Mouse (Mus musculus) MEL (cell line): ENCODE data around the gene Tbc1d14. TPM values are rescaled to one million over a fixed set of nuclear protein-coding genes. Genes with fewer than 3 reads are reported as not detected.

Experiments used
- DNase-seq: peaks from one replicate; pipeline ENCODE4 v3.0.0; 2011; ENCODE audit warnings: low read depth, low spot score
- H3K27ac ChIP-seq: 2 replicates; pipeline ENCODE4 v1.5.1; 2012; ENCODE audit warnings: low read depth, mild to moderate bottlenecking, control low read depth, low read length, moderate library complexity; ENCODE audit not compliant: control insufficient read depth
- H3K27me3 ChIP-seq, 2 experiments: fragments of 150-350 bp in 1 of 2; sonication (generic) in 1 of 2; 2 replicates each; pipeline ENCODE4 v1.6.1; 2012; ENCODE audit warnings: low read length in 2 of 2, mild to moderate bottlenecking in 2 of 2, improper control_type of control experiment in 1 of 2, moderate library complexity in 1 of 2; ENCODE audit not compliant: insufficient read depth in 2 of 2, control insufficient read depth in 1 of 2
- H3K36me3 ChIP-seq, 2 experiments: 2 replicates each; pipeline ENCODE4 v1.6.1; 2012 to 2014; ENCODE audit warnings: low read length in 2 of 2, improper control_type of control experiment in 1 of 2, inconsistent platforms in 1 of 2, mild to moderate bottlenecking in 1 of 2; ENCODE audit not compliant: insufficient read depth in 2 of 2, control insufficient read depth in 1 of 2
- H3K4me1 ChIP-seq, 2 experiments: fragments of 150-350 bp in 1 of 2; sonication (generic) in 1 of 2; 2 replicates each; pipeline ENCODE4 v1.6.1; 2012; ENCODE audit warnings: low read length in 2 of 2, improper control_type of control experiment in 1 of 2, mild to moderate bottlenecking in 1 of 2; ENCODE audit not compliant: insufficient read depth in 2 of 2, control insufficient read depth in 1 of 2
- H3K4me3 ChIP-seq, 2 experiments: fragments of 150-350 bp in 1 of 2; sonication (generic) in 1 of 2; 2 replicates each; pipeline ENCODE4 v1.5.1; 2012; ENCODE audit warnings: low read depth in 2 of 2, low read length in 2 of 2, mild to moderate bottlenecking in 2 of 2, moderate library complexity in 2 of 2, control low read depth in 1 of 2, improper control_type of control experiment in 1 of 2; ENCODE audit not compliant: control insufficient read depth in 1 of 2, insufficient read depth in 1 of 2
- H3K79me2 ChIP-seq: 2 replicates; pipeline ENCODE4 v1.6.1; 2012; ENCODE audit warnings: mild to moderate bottlenecking, low read length, moderate library complexity; ENCODE audit not compliant: control insufficient read depth, poor library complexity, insufficient read depth
- H3K9ac ChIP-seq: 2 replicates; pipeline ENCODE4 v1.6.1; 2012; ENCODE audit warnings: low read depth, mild to moderate bottlenecking, control low read depth, low read length, moderate library complexity; ENCODE audit not compliant: control insufficient read depth, poor library complexity, severe bottlenecking
- H3K9me3 ChIP-seq: fragments of 150-350 bp; sonication (generic); replicated peaks from 2 replicates; pipeline ENCODE4 v1.6.1; 2012; ENCODE audit warnings: mild to moderate bottlenecking, low read length, improper control_type of control experiment, moderate library complexity; ENCODE audit not compliant: insufficient read depth
- CTCF ChIP-seq, 3 experiments: IDR thresholded peaks in 2 of 3; conservative IDR thresholded peaks in 1 of 3; 2 replicates each; pipeline ENCODE4 v1.5.1; 2011 to 2012; ENCODE audit warnings: low read length in 3 of 3, low read depth in 2 of 3, mild to moderate bottlenecking in 2 of 3, improper control_type of control experiment in 1 of 3, inconsistent platforms in 1 of 3, mixed read lengths in 1 of 3, moderate library complexity in 1 of 3; ENCODE audit not compliant: control insufficient read depth in 1 of 3, insufficient read depth in 1 of 3, poor library complexity in 1 of 3, severe bottlenecking in 1 of 3
- GATA1 ChIP-seq: IDR thresholded peaks from 2 replicates; pipeline ENCODE4 v1.6.1; 2011; ENCODE audit warnings: low read depth, low read length, improper control_type of control experiment
- HCFC1 ChIP-seq: IDR thresholded peaks from 2 replicates; pipeline ENCODE4 v1.6.1; 2012; ENCODE audit warnings: low read depth, mild to moderate bottlenecking, inconsistent platforms, low read length, improper control_type of control experiment, moderate library complexity
- KAT2A ChIP-seq: conservative IDR thresholded peaks from 2 replicates; pipeline ENCODE4 v1.6.1; 2012; ENCODE audit warnings: low read depth, low read length, improper control_type of control experiment, inconsistent platforms
- MAFK ChIP-seq: IDR thresholded peaks from 2 replicates; pipeline ENCODE4 v1.6.1; 2011; ENCODE audit warnings: low read depth, mild to moderate bottlenecking, low read length, improper control_type of control experiment, borderline replicate concordance
- MAX ChIP-seq: IDR thresholded peaks from 2 replicates; pipeline ENCODE4 v1.6.1; 2011; ENCODE audit warnings: low read length, improper control_type of control experiment
- MAZ ChIP-seq: IDR thresholded peaks from 2 replicates; pipeline ENCODE4 v1.6.1; 2012; ENCODE audit warnings: low read depth, mild to moderate bottlenecking, inconsistent platforms, low read length, improper control_type of control experiment
- MEF2A ChIP-seq: IDR thresholded peaks from 2 replicates; pipeline ENCODE4 v1.6.1; 2014; ENCODE audit warnings: low read depth, mild to moderate bottlenecking, inconsistent platforms, low read length, improper control_type of control experiment; ENCODE audit not compliant: poor library complexity, insufficient replicate concordance, severe bottlenecking; ENCODE audit errors: extremely low read depth
- MXI1 ChIP-seq: IDR thresholded peaks from 2 replicates; pipeline ENCODE4 v1.6.1; 2011; ENCODE audit warnings: mild to moderate bottlenecking, low read depth, low read length, improper control_type of control experiment
- MYB ChIP-seq: IDR thresholded peaks from 2 replicates; pipeline ENCODE4 v1.6.1; 2011; ENCODE audit warnings: mild to moderate bottlenecking, low read depth, low read length, improper control_type of control experiment
- MYC ChIP-seq: IDR thresholded peaks from 2 replicates; pipeline ENCODE4 v1.6.1; 2011; ENCODE audit warnings: low read depth, mild to moderate bottlenecking, low read length, improper control_type of control experiment, moderate library complexity
- NELFE ChIP-seq: IDR thresholded peaks from 2 replicates; pipeline ENCODE4 v1.6.1; 2011; ENCODE audit warnings: low read depth, low read length, improper control_type of control experiment
- POLR2AphosphoS5 ChIP-seq: IDR thresholded peaks from 2 replicates; pipeline ENCODE4 v1.6.1; 2012; ENCODE audit warnings: low read depth, borderline replicate concordance, mild to moderate bottlenecking, inconsistent platforms, low read length, moderate library complexity, mixed read lengths
- RAD21 ChIP-seq: IDR thresholded peaks from 2 replicates; pipeline ENCODE4 v1.6.1; 2011; ENCODE audit warnings: mild to moderate bottlenecking, low read depth, low read length, improper control_type of control experiment
- SMC3 ChIP-seq: IDR thresholded peaks from 2 replicates; pipeline ENCODE4 v1.6.1; 2011; ENCODE audit warnings: low read depth, low read length, improper control_type of control experiment
- TAL1 ChIP-seq: IDR thresholded peaks from 2 replicates; pipeline ENCODE4 v1.6.1; 2012; ENCODE audit warnings: mild to moderate bottlenecking, inconsistent platforms, low read length, moderate library complexity, mixed read lengths
- TBP ChIP-seq: IDR thresholded peaks from 2 replicates; pipeline ENCODE4 v1.8.0; 2011; ENCODE audit warnings: low read depth, low read length, improper control_type of control experiment
- USF1 ChIP-seq: IDR thresholded peaks from 2 replicates; pipeline ENCODE4 v1.6.1; 2014; ENCODE audit warnings: low read depth, mild to moderate bottlenecking, inconsistent platforms, low read length, improper control_type of control experiment, moderate library complexity
- USF2 ChIP-seq, 2 experiments: IDR thresholded peaks; 2 replicates each; pipeline ENCODE4 v1.6.1; 2011 to 2012; ENCODE audit warnings: improper control_type of control experiment in 2 of 2, low read length in 2 of 2, borderline replicate concordance in 1 of 2, inconsistent platforms in 1 of 2, low read depth in 1 of 2, mild to moderate bottlenecking in 1 of 2; ENCODE audit not compliant: insufficient read depth in 1 of 2
- ZC3H11A ChIP-seq: IDR thresholded peaks from 2 replicates; pipeline ENCODE4 v1.6.1; 2012; ENCODE audit warnings: low read depth, mild to moderate bottlenecking, inconsistent platforms, low read length, improper control_type of control experiment
- ZMIZ1 ChIP-seq: IDR thresholded peaks from 2 replicates; pipeline ENCODE4 v1.6.1; 2012; ENCODE audit warnings: low read depth, mild to moderate bottlenecking, inconsistent platforms, low read length, improper control_type of control experiment, moderate library complexity
- polyA plus RNA-seq, 2 experiments: library from polyadenylated mRNA; stranded (reverse) in 1 of 2; unstranded in 1 of 2; fragments of >175 nt in 1 of 2; fragments of >200 nt in 1 of 2; gene quantifications; 2 replicates each; pipeline versions ENCODE4 v1.2.1 to v1.2.4; 2012; ENCODE audit warnings: low replicate concordance in 2 of 2, low read depth in 1 of 2; ENCODE audit not compliant: insufficient read length in 2 of 2, insufficient read depth in 1 of 2, missing spikeins in 1 of 2
- total RNA-seq: library from RNA; depleted of rRNA; stranded (reverse); fragments of 300-350 nt; gene quantifications from 2 replicates; pipeline ENCODE4 v1.2.3, GENCODE M21; 2012

Gene Tbc1d14
- total and polyA plus RNA-seq, 3 experiments: 7.3 to 35.6 TPM; not detected in 1

DNA sequence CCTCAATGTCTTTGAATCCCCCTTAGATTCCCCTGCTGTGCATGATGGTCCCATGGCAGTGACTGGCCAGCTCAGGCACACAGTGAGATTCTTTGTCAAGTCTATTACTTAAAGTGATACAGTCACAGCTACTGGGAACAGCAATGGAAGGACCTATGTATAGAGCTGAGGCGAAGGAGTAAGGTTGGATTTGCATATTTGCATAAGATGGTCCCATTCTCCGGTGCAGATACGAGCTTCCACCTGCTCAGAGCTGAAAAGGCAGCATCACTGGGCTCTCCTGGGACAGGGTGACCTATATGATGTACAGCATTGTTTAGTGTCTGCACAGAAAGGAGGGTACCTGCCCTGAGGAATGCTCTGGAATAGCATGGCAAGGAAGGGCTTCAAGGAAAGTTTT is 1.3 kb upstream of the Tbc1d14 start:
- TF ChIP-seq TBP: no peak
- TF ChIP-seq USF2 (IDR thresholded peaks at IDR 0.05; ENCODE audit: borderline replicate concordance in 1 of 2, insufficient read depth in 1 of 2, low read depth in 1 of 2, low read length in 2 of 2): no peak
- TF ChIP-seq SMC3: no peak
- TF ChIP-seq MYC: no peak
- no peak for TF ChIP-seq MEF2A
- TF ChIP-seq MYB: no peak
- TF ChIP-seq GATA1: no peak
- TF ChIP-seq TAL1: no peak
- TF ChIP-seq NELFE: no peak
- TF ChIP-seq CTCF (IDR thresholded peaks at IDR 0.05 in 2 of 3, conservative IDR thresholded peaks at IDR 0.05 in 1 of 3; ENCODE audit: control insufficient read depth in 1 of 3, insufficient read depth in 1 of 3, low read depth in 2 of 3, low read length in 3 of 3, poor library complexity in 1 of 3, severe bottlenecking in 1 of 3): no peak
- TF ChIP-seq RAD21: no peak
- TF ChIP-seq MAZ: no peak
- Histone ChIP-seq H3K27ac (no peak overlapping the region), H3K9ac (no peak overlapping the region), H3K79me2 (no peaks in the 10 kb centered on the region), H3K4me1 (peaks cover 0 to 33% of the 10 kb centered on the region in 2 experiments), H3K9me3 (no peaks in the 10 kb centered on the region), H3K4me3 (no peak overlapping the region), H3K36me3 (peaks cover 0 to 22% of the 10 kb centered on the region in 2 experiments; a peak in 2 of 4 replicates), H3K27me3 (peaks cover 0 to 1% of the 10 kb centered on the region in 2 experiments; a peak in 2 of 4 replicates)
- DNase-seq: no peak

DNA sequence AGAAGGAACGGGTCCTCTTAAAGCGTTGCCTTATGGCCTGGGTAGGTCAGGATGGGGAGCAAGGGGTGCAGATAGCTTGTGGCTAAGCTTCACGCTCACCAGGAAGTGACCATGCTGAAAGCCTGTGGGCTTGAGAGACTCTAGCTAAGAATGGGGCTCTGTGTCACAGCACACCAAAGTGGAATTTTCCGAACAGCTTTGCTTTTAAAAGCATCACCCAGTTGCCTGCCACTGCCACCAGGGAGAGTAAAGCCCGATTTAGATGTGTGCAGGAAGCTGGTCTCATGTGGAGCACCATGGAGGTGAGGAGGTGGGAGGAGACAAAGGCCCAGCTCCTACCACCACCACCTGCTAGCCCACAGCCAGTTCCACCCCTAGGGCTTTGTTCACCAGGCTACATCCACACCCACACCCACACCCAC is 2.6 kb downstream of the Tbc1d14 start:
- Histone ChIP-seq H3K36me3 (peaks cover 0 to 12% of the 10 kb centered on the region in 2 experiments; a peak in 2 of 4 replicates), H3K27ac (no peak overlapping the region), H3K9ac (no peak overlapping the region), H3K4me3 (no peak overlapping the region), H3K27me3 (peaks cover 0 to 1% of the 10 kb centered on the region in 2 experiments; a peak in 3 of 4 replicates), H3K4me1 (peaks cover 0 to 11% of the 10 kb centered on the region in 2 experiments; a peak in 3 of 4 replicates), H3K9me3 (no peaks in the 10 kb centered on the region), H3K79me2 (no peaks in the 10 kb centered on the region)
- no peak for DNase-seq
- no peak for TF ChIP-seq GATA1
- no peak for TF ChIP-seq MAX
- TF ChIP-seq POLR2AphosphoS5: no peak
- TF ChIP-seq HCFC1: no peak
- no peak for TF ChIP-seq MAFK
- no peak for TF ChIP-seq ZMIZ1
- TF ChIP-seq MYC: no peak
- TF ChIP-seq KAT2A: no peak
- TF ChIP-seq USF1: no peak
- TF ChIP-seq TBP: no peak
- no peak for TF ChIP-seq ZC3H11A
- no peak for TF ChIP-seq MXI1
